Mouse (Mus musculus) erythroblast, embryonic 14.5 days (primary cell): Measurements from ENCODE around the gene Xrcc5. TPM values are rescaled to one million over a fixed set of nuclear protein-coding genes. Genes with fewer than 3 reads are reported as not detected.

Source experiments
- H3K27me3 ChIP-seq: 2 replicates; pipeline ENCODE4 v1.6.1; 2012; ENCODE audit warnings: inconsistent platforms; ENCODE audit not compliant: control insufficient read depth
- H3K36me3 ChIP-seq: 2 replicates; pipeline ENCODE4 v1.6.1; 2012; ENCODE audit warnings: mild to moderate bottlenecking, inconsistent platforms; ENCODE audit not compliant: control insufficient read depth
- H3K4me1 ChIP-seq: 2 replicates; pipeline ENCODE4 v1.6.1; 2012; ENCODE audit warnings: inconsistent platforms; ENCODE audit not compliant: control insufficient read depth
- H3K4me3 ChIP-seq: replicated peaks from 2 replicates; pipeline ENCODE3; 2012; ENCODE audit warnings: moderate library complexity, mild to moderate bottlenecking, inconsistent platforms
- H3K9me3 ChIP-seq: 2 replicates; pipeline ENCODE4 v1.6.1; 2012; ENCODE audit warnings: low read length, inconsistent platforms, mixed read lengths; ENCODE audit not compliant: control insufficient read depth
- GATA1 ChIP-seq: IDR thresholded peaks from 2 replicates; pipeline ENCODE4 v1.6.1; 2012; ENCODE audit warnings: low read length, inconsistent platforms, mixed read lengths
- TAL1 ChIP-seq: IDR thresholded peaks from 3 replicates; pipeline ENCODE4 v1.6.1; 2012; ENCODE audit warnings: low read length, inconsistent platforms, mixed read lengths
- polyA plus RNA-seq: library from polyadenylated mRNA; stranded (reverse); fragments of >175 nt; gene quantifications from 2 replicates; pipeline ENCODE4 v1.2.3, GENCODE M21; 2012

Gene Xrcc5
- polyA plus RNA-seq: 0.10 and 0.13 TPM in 2 replicates

GRCm38 (mm10) chr1:72307317-72307798 lies at the start of gene Xrcc5:
Gene Xrcc5 (plus strand): TSS chr1:72307421.
- TF ChIP-seq TAL1 (no peak), GATA1 (no peak)
- Histone ChIP-seq H3K4me1 (peaks cover 18% of the 10 kb centered on the region), H3K27me3 (no peaks in the 10 kb centered on the region), H3K9me3 (no peaks in the 10 kb centered on the region), H3K4me3 (peak within 1 kb of the TSS; percentile 90), H3K36me3 (peaks cover 6% of the 10 kb centered on the region)

- H3K9me3 ChIP-seq: no peaks in the 10 kb centered on the region
- H3K27me3 ChIP-seq: no peaks in the 10 kb centered on the region
- peaks cover 7% of the 10 kb centered on the region for H3K4me1 ChIP-seq
- TF ChIP-seq GATA1 (no peak), TAL1 (no peak)
- H3K4me3 ChIP-seq: no peak overlapping the region
- peaks cover 2% of the 10 kb centered on the region; the same call in 1 of the 2 replicates for H3K36me3 ChIP-seq
These were observed 44.1 kb upstream of the Xrcc5 start for GRCm38 (mm10) chr1:72263099-72263498.

DNA sequence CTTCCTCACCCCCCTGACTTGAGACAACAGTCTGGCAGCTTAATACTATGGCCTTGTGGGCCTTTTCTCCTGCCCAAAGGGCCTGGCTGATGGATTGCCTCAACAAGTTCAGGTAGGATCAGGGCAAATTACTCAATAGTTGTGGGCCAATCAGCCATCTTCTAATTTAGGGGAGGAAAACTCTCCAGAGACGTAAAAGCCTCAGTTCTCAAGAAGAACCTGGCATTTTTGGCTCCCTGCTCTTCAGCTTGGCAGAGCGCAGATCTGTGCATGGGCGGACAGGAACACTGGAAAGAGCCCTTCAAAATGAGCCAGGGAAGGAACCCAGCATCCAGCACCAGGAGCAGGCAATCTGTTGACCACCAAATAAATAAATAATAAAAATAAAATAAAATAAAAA lies 29.1 kb upstream of the Xrcc5 start:
- H3K4me1 ChIP-seq: peaks cover 1% of the 10 kb centered on the region; the same call in 1 of the 2 replicates
- peaks cover 4% of the 10 kb centered on the region for H3K9me3 ChIP-seq
- H3K4me3 ChIP-seq: no peak overlapping the region
- H3K36me3 ChIP-seq: peaks cover 19% of the 10 kb centered on the region
- no peaks in the 10 kb centered on the region for H3K27me3 ChIP-seq
- TF ChIP-seq GATA1 (no peak), TAL1 (no peak)

GRCm38 (mm10) chr1:72282604-72283003 lies 24.6 kb upstream of the Xrcc5 start:
- no peak overlapping the region for H3K4me3 ChIP-seq
- peaks cover 14% of the 10 kb centered on the region for H3K4me1 ChIP-seq
- peaks cover 30% of the 10 kb centered on the region for H3K27me3 ChIP-seq
- H3K9me3 ChIP-seq: no peaks in the 10 kb centered on the region
- TF ChIP-seq GATA1: no peak
- no peak for TF ChIP-seq TAL1
- H3K36me3 ChIP-seq: no peaks in the 10 kb centered on the region

DNA sequence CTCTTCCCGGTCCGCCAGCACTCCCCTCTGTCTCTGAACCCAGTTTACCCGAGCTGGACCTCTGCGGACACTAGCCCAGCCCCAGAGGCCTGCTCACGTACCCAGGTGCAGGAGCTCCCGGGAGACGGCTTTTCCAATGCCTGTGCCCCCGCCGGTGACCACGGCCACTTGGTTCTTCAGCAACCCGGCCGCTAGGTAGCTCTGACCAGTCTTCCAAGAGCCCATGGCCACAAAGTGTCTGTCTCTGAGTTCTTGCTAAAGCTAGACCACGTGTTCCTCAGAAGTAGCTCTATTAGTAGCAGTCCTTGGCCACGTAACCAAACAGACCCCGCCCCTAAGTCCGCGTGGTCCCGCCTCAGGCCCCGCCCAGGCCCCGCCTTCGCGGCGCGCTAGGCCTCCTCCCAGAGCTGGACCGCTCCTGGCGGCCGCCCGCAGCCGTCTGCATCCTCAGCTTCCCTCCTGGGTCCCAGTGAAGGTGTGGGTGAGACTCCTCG lies 23.2 kb upstream of the Xrcc5 start, which contains the start of the genes Pecr and Tmem169:
TSS of gene Pecr (minus strand) at position 323 of the 494 bp plus-strand sequence.
TSS of gene Tmem169 (plus strand) at position 378 of the 494 bp plus-strand sequence.
- Histone ChIP-seq H3K27me3 (peaks cover 31% of the 10 kb centered on the region), H3K9me3 (no peaks in the 10 kb centered on the region), H3K4me3 (peak within 1 kb of the TSS; percentile 66), H3K4me1 (peaks cover 14% of the 10 kb centered on the region), H3K36me3 (no peaks in the 10 kb centered on the region)
- no peak for TF ChIP-seq TAL1
- TF ChIP-seq GATA1: no peak

DNA sequence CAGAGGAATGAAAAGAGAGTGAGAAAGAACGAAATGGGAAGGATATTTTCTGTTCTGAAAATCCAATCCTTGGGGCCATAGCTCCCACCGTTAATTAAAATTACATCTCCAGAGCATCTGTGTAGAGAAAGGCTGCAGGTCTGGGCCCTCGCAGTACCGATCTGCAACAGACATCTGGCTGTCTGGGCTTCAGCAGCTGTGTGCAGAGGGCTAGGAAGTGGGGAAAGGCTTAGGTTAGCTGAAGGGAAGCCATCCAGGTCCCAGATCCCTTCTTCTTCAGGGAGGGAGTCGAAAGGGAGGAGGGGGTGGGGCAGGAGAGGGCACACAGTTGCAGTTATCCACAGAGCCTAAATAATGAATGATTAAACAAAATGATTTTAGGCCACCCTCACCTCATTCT lies 22.7 kb upstream of the Xrcc5 start:
- H3K9me3 ChIP-seq: no peaks in the 10 kb centered on the region
- peak overlapping the region; percentile 66 for H3K4me3 ChIP-seq
- H3K36me3 ChIP-seq: no peaks in the 10 kb centered on the region
- peaks cover 14% of the 10 kb centered on the region for H3K4me1 ChIP-seq
- peaks cover 31% of the 10 kb centered on the region for H3K27me3 ChIP-seq
- no peak for TF ChIP-seq TAL1
- no peak for TF ChIP-seq GATA1

- H3K9me3 ChIP-seq: no peaks in the 10 kb centered on the region
- peaks cover 14% of the 10 kb centered on the region for H3K4me1 ChIP-seq
- H3K4me3 ChIP-seq: no peak overlapping the region
- H3K36me3 ChIP-seq: no peaks in the 10 kb centered on the region
- peaks cover 31% of the 10 kb centered on the region for H3K27me3 ChIP-seq
- TF ChIP-seq GATA1 (no peak), TAL1 (no peak)
These were observed 20.3 kb upstream of the Xrcc5 start for GRCm38 (mm10) chr1:72286904-72287303.

- no peak for TF ChIP-seq GATA1
- peaks cover 13% of the 10 kb centered on the region for H3K4me1 ChIP-seq
- H3K27me3 ChIP-seq: peaks cover 31% of the 10 kb centered on the region
These were observed 19.3 kb upstream of the Xrcc5 start for GRCm38 (mm10) chr1:72287893-72288292.

DNA sequence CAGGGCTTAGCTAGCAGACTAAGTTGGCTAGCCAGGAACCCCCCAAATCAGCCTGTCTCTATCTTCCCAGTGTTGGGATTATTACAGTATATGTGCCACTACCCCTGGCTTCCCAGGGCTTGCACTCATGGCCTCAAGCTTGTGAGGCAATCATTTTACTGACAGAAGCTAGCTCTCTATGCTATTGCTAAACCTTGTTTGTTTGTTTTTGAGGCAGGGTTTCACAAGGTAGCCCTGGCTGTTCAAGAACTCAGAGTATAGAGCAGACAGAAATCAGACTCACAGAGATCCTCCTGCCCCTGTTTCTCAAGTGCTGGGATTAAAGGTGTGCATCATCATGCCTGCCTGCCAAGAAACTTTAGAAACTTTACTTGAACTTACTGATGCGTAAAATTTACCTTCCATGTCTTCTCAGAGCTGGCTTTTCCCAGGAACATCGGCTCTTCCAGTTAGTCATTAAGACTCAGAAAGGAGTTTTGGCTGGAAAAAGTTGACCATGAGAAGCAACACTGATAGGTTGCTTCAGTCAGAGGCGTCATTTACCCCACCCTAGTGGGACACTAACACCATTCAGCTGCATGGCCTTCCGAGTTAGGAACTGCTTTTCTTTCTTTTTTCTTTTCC lies 18.6 kb upstream of the Xrcc5 start:
- no peak for TF ChIP-seq GATA1
- no peaks in the 10 kb centered on the region for H3K36me3 ChIP-seq
- no peak overlapping the region for H3K4me3 ChIP-seq
- peaks cover 11% of the 10 kb centered on the region for H3K4me1 ChIP-seq
- peaks cover 31% of the 10 kb centered on the region for H3K27me3 ChIP-seq
- no peaks in the 10 kb centered on the region for H3K9me3 ChIP-seq

More at GRCm38 (mm10) chr1:72287893-72288292, 19.3 kb upstream of the Xrcc5 start:
- no peak overlapping the region for H3K4me3 ChIP-seq
- no peaks in the 10 kb centered on the region for H3K9me3 ChIP-seq
- H3K36me3 ChIP-seq: no peaks in the 10 kb centered on the region

GRCm38 (mm10) chr1:72290896-72291295 lies 16.3 kb upstream of the Xrcc5 start:
- no peaks in the 10 kb centered on the region for H3K4me1 ChIP-seq
- no peaks in the 10 kb centered on the region for H3K36me3 ChIP-seq
- TF ChIP-seq GATA1 (no peak), TAL1 (no peak)
- no peaks in the 10 kb centered on the region for H3K9me3 ChIP-seq
- H3K27me3 ChIP-seq: peaks cover 11% of the 10 kb centered on the region
- H3K4me3 ChIP-seq: no peak overlapping the region
